Mouse (Mus musculus): Measurements from ENCODE around the gene Sh3d19. TPM values are rescaled to one million over a fixed set of nuclear protein-coding genes. Genes with fewer than 3 reads are reported as not detected.
"Not testable (repeated sequence)": the region's sequence is repeated elsewhere in the genome, so short reads cannot be mapped to it uniquely, and the experiment has no call there.

Sh3d19 gene
- polyA plus RNA-seq, 1 experiment from 2014 or later: 29.0 TPM

- 32% methylated on average over 6 of the region's 6 CpGs for WGBS
- Histone ChIP-seq H3K9ac (ENCODE audit: low read depth, low read length) (no peak overlapping the region), H3K27ac (peak overlapping the region; percentile 31; the same call in 1 of the 2 replicates), H3K9me3 (replicated peaks; ENCODE audit: low read length) (no peaks in the 10 kb centered on the region), H3K4me2 (ENCODE audit: low read length) (no peak overlapping the region), H3K27me3 (ENCODE audit: insufficient read depth, low read length) (no peaks in the 10 kb centered on the region), H3K36me3 (ENCODE audit: insufficient read depth, low read length) (peaks cover 7% of the 10 kb centered on the region; the same call in 1 of the 2 replicates), H3K4me1 (replicated peaks; ENCODE audit: insufficient read depth, low read length) (no peaks in the 10 kb centered on the region), H3K4me3 (replicated peaks; ENCODE audit: low read depth, low read length) (no peak overlapping the region)
- DNase-seq (ENCODE audit: low spot score) (peak; percentile 78), ATAC-seq (replicated peaks; ENCODE audit: low FRiP score, low read depth) (no peak)
- TF ChIP-seq CTCF (IDR thresholded peaks at IDR 0.05; ENCODE audit: low read depth): no peak
Measured at GRCm38 (mm10) chr3:86093213-86093845, 122.4 kb downstream of the Sh3d19 start.

GRCm38 (mm10) chr3:86093907-86094306 lies 123.0 kb downstream of the Sh3d19 start:
- no peak for TF ChIP-seq CTCF (IDR thresholded peaks at IDR 0.05; ENCODE audit: low read depth)
- H3K27ac ChIP-seq: peak overlapping the region; percentile 31; the same call in 1 of the 2 replicates
- DNase-seq (ENCODE audit: low spot score): no peak
- no peak overlapping the region for H3K4me2 ChIP-seq (ENCODE audit: low read length)
- no peaks in the 10 kb centered on the region for H3K9me3 ChIP-seq (replicated peaks; ENCODE audit: low read length)
- peaks cover 7% of the 10 kb centered on the region for H3K36me3 ChIP-seq (ENCODE audit: insufficient read depth, low read length)
- 67% methylated on average over 5 of the region's 5 CpGs for WGBS
- no peak overlapping the region for H3K4me3 ChIP-seq (replicated peaks; ENCODE audit: low read depth, low read length)
- H3K4me1 ChIP-seq (replicated peaks; ENCODE audit: insufficient read depth, low read length): no peaks in the 10 kb centered on the region
- H3K27me3 ChIP-seq (ENCODE audit: insufficient read depth, low read length): no peaks in the 10 kb centered on the region
- no peak for ATAC-seq (replicated peaks; ENCODE audit: low FRiP score, low read depth)
- H3K9ac ChIP-seq (ENCODE audit: low read depth, low read length): no peak overlapping the region

DNA sequence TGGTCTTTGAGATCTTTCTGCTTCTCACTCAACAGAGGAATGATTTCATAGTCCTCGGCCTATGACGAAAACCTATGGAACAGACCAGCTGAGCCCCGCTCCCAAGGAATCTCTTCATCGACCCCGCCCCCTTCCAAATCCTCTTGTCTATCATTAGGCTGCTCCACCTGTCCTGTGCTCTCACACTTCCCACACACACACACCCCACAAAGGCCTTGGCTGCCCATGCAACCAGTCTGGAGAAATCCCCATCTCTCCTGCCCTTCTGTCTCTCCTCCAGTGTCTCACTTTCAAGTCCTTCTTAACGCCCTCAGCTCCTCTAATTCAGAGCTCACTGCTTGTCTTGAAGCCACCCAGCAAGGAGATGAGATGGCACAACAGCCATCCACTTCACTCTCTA lies 131.0 kb downstream of the Sh3d19 start:
- no peak overlapping the region for H3K4me2 ChIP-seq (ENCODE audit: low read length)
- H3K9me3 ChIP-seq (replicated peaks; ENCODE audit: low read length): no peaks in the 10 kb centered on the region
- no peak overlapping the region for H3K9ac ChIP-seq (ENCODE audit: low read depth, low read length)
- peaks cover 21% of the 10 kb centered on the region for H3K36me3 ChIP-seq (ENCODE audit: insufficient read depth, low read length)
- no peak for ATAC-seq (replicated peaks; ENCODE audit: low FRiP score, low read depth)
- H3K4me1 ChIP-seq (replicated peaks; ENCODE audit: insufficient read depth, low read length): no peaks in the 10 kb centered on the region
- H3K27ac ChIP-seq: no peak overlapping the region
- WGBS: 94% methylated on average over 6 of the region's 6 CpGs
- no peak for DNase-seq (ENCODE audit: low spot score)
- no peak for TF ChIP-seq CTCF (IDR thresholded peaks at IDR 0.05; ENCODE audit: low read depth)
- no peak overlapping the region for H3K4me3 ChIP-seq (replicated peaks; ENCODE audit: low read depth, low read length)
- H3K27me3 ChIP-seq (ENCODE audit: insufficient read depth, low read length): no peaks in the 10 kb centered on the region

DNA sequence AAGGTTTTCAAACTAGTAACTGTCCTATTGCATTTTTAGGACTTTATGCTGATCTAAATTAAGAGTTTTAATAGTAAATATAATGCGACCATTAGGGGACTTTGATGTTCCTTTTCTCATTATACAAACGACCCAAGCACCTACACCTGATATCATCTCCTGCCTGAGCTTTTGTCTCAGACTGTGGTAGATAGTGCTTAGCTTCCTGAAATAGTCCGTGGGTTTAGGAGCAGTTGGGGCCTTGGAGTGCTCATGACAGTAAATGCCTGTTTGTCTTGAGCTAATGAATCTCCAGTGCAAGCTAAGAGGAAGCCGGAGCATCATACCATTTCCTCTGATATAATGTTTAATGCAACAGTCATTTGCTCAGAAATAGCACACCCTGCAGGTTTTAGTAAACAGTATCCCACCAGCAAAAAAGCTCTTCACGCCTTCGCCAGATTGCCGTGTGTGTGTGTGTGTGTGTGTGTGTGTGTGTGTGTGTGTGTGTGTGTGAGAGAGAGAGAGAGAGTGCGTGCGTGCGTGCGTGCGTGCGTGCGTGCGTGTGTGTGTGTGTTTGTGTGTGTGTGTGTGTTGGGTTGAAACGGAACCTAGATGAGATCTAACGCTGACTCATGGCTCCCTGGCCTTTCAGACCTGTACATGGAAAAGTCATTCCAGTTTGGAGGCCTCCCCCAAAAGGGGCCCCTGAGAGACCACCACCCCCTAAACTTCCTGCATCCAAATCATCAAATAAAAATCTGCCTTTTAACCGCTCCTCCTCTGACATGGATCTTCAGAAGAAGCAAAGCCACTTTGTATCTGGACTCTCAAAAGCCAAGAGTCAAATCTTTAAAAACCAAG lies 132.8 kb downstream of the Sh3d19 start:
- Histone ChIP-seq H3K27me3 (ENCODE audit: insufficient read depth, low read length) (no peaks in the 10 kb centered on the region), H3K9me3 (replicated peaks; ENCODE audit: low read length) (no peaks in the 10 kb centered on the region), H3K9ac (ENCODE audit: low read depth, low read length) (no peak overlapping the region), H3K27ac (no peak overlapping the region), H3K36me3 (ENCODE audit: insufficient read depth, low read length) (peaks cover 21% of the 10 kb centered on the region), H3K4me1 (replicated peaks; ENCODE audit: insufficient read depth, low read length) (no peaks in the 10 kb centered on the region), H3K4me2 (ENCODE audit: low read length) (no peak overlapping the region), H3K4me3 (replicated peaks; ENCODE audit: low read depth, low read length) (no peak overlapping the region)
- peak; percentile 44 for DNase-seq (ENCODE audit: low spot score)
- WGBS: 79% methylated on average over 18 of the region's 18 CpGs
- TF ChIP-seq CTCF (IDR thresholded peaks at IDR 0.05; ENCODE audit: low read depth): no peak
- no peak for ATAC-seq (replicated peaks; ENCODE audit: low FRiP score, low read depth)

DNA sequence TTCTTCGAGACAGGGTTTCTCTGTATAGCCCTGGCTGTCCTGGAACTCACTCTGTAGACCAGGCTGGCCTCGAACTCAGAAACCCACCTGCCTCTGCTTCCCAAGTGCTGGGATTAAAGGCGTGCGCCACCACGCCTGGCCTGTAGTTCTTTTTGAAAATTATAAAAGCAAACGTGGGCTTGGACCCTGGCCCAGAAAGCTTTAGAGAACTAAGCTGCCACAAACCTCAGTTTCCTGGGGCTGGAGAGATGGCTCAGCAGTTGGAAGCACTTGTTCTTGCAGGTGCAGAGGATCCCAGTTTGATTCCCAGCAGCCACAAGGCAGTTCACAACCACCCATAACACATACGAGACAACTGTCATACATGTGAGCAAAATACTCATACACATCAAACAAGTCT lies 133.5 kb downstream of the Sh3d19 start:
- not testable (repeated sequence) for ATAC-seq (replicated peaks; ENCODE audit: low FRiP score, low read depth); H3K27ac ChIP-seq; DNase-seq (ENCODE audit: low spot score); H3K4me2 ChIP-seq (ENCODE audit: low read length); H3K9ac ChIP-seq (ENCODE audit: low read depth, low read length); H3K27me3 ChIP-seq (ENCODE audit: insufficient read depth, low read length); H3K9me3 ChIP-seq (replicated peaks; ENCODE audit: low read length); H3K4me1 ChIP-seq (replicated peaks; ENCODE audit: insufficient read depth, low read length); H3K4me3 ChIP-seq (replicated peaks; ENCODE audit: low read depth, low read length)
- WGBS: 92% methylated on average over 7 of the region's 7 CpGs
- peaks cover 17% of the 10 kb centered on the region for H3K36me3 ChIP-seq (ENCODE audit: insufficient read depth, low read length)

DNA sequence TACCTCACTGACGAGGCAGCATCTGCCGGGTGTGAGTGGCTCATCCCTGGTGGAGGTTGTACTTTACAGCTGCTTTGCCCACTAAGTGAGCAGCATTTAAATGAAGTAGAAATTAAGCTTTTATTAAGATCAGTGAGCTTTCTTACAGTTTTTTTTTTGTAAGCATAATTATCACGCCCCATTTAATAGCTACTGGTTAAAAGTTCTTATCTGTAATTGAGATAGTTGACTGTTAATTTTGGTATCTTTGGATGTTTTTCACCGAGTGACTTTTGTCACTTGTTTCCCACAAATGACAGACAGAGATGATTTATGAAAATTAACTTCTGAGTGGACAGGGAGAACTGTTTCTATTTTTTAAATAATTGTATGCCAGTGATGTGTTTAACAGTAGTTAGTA lies 134.0 kb downstream of the Sh3d19 start:
- peaks cover 14% of the 10 kb centered on the region; the same call in 1 of the 2 replicates for H3K36me3 ChIP-seq (ENCODE audit: insufficient read depth, low read length)
- no peaks in the 10 kb centered on the region for H3K4me1 ChIP-seq (replicated peaks; ENCODE audit: insufficient read depth, low read length)
- no peak overlapping the region for H3K27ac ChIP-seq
- no peak for ATAC-seq (replicated peaks; ENCODE audit: low FRiP score, low read depth)
- WGBS: 87% methylated on average over 4 of the region's 4 CpGs
- H3K9ac ChIP-seq (ENCODE audit: low read depth, low read length): no peak overlapping the region
- no peaks in the 10 kb centered on the region for H3K9me3 ChIP-seq (replicated peaks; ENCODE audit: low read length)
- no peak for DNase-seq (ENCODE audit: low spot score)
- no peak overlapping the region for H3K4me3 ChIP-seq (replicated peaks; ENCODE audit: low read depth, low read length)
- no peaks in the 10 kb centered on the region for H3K27me3 ChIP-seq (ENCODE audit: insufficient read depth, low read length)
- H3K4me2 ChIP-seq (ENCODE audit: low read length): no peak overlapping the region
- no peak for TF ChIP-seq CTCF (IDR thresholded peaks at IDR 0.05; ENCODE audit: low read depth)

All from kidney, postnatal 0 days (tissue).